Mouse (Mus musculus) neural tube, postnatal 0 days (tissue): ENCODE measurements around the gene Syce2. TPM values are rescaled to one million over a fixed set of nuclear protein-coding genes. Genes with fewer than 3 reads are reported as not detected.

Source experiments
- microRNA-seq: library from miRNA; unstranded; fragments of <30 nt; microRNA quantifications from one replicate; pipeline ENCODE4, GENCODE M21; 2016
- polyA plus RNA-seq: library from polyadenylated mRNA; unstranded; fragments of >200 nt; fragmentation: Nextera tagmentation; extraction: Ambion mirVana; gene quantifications from 2 replicates; pipeline ENCODE4 v1.2.1, GENCODE M21; 2015

Syce2 gene
- polyA plus RNA-seq, result 57.4 and 59.5 TPM in 2 replicates

DNA sequence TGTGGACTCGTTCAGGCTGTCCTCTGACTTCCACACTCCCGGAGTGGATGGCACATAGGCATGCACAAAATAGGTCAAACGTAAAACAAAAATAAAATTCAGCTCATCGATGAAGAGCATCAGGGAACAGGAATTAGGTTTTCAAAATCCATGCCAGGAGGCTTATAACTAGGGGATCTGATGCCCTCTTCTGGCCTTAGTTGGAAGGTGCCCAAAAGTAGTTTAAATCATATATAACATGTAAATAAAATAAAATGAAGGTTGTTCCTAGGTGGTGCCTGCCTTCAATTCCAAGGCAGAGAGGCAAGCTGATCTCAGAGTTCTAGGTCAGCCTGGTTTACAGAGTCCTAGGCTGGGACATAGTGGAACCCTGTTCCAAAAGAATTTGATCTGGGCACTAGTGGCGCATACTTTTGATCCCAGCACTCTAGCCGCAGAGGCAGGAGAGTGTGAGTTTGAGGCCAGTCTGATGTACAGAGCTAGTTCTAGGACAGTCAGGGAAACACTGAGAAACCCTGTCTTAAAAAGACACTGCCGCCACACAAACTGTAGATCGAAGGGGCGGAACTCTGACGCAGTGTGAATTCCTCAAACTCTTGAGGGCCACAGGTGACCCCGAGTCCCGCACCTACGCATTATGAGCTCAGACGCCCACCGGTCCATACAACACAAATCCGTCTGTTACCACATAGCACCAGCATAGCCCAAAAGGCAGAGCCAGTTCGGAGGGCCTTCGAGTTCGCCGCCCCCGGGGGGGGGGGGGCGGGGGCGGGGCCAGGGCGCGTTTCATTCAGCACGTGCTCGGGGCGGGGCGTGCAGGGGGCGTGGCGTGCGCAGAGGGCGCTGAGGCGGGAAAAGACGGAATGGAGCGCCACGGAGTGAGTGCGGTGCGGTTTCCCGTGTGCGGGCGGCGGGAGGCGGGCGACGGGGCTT is at the start of gene Syce2:
Syce2 (plus strand) TSS at position 736 of the 933 bp plus-strand sequence.

DNA sequence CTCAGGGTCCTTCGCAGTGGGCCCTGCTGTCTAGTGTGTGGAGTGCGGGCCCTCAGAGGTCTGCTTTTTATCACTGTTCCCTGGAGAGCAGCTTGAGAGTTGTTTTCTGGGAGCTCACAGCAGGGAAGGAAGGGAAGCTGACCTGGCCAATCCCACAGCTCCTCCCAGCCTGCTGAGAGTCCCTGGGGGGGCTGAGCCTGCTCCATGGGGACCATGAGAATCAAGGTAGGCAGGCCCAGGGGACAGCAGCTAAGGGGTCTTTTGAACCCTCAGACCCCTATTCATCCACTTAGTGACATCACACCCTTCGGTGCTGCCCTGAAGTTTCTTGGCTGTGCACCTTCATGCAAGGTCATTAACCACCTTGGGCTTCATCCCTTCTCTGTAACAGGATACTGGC is 49.2 kb upstream of the Syce2 start, which contains the start of gene Dand5:
Dand5 (minus strand) TSS at position 101 of the 400 bp plus-strand sequence.

DNA sequence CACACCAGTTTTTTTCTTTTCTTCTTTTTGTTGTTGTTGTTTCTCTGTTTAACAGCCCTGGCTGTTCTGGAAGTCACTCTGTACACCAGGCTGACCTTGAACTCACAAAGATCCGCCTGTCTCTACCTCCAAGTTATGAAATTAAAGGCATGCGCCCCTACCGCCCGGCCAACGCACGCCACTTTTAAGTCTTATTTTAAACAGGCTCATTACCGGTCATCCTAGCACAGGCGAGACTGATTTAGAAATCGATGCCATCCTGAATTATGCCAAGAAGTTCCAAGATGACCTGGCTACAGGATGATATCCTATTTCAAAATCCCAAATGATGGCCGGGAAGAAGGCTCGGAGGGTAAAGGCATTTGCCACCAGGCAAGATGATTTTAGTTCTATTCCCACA is 40.4 kb upstream of the Syce2 start, which contains the start of gene Gadd45gip1:
Gadd45gip1 (plus strand) TSS at position 33 of the 400 bp plus-strand sequence.

DNA sequence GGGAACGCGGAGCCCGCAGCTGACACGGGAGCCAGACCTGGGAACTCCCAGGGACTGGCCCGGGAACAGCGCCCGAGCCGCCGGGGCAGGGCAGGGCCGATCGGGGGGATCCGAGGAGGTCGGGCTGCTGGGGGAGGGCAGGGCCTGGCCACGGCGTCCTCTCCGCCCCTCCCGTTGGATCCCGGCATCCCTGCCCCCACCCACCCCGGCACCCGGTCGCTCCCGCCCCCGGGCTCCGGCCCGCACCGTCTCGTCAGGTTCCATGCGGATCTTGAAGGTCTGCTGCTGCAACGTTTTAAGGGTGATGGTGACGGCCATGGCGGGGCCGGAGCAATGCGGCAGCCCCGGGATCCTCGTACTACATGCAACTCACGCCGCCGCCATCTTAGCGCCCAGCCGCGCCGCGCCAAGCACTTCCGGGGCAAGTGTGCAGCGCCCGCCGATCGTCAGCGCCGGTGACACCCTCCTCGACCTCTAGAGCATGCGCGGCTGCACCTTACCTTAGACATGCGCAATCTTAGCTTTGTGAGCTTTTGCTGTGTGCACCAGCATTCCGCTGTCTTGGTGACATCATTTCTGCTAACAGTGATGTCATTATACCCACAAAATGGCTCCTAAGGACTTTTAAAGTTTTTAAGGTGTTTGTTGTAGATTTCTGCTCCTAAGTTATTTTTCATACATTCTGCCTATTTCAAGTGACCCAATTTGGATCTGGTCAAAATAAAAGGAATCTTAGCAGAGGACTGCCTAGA is 31.5 kb upstream of the Syce2 start, which contains the start of gene Rad23a:
Rad23a (minus strand) TSS at position 418 of the 752 bp plus-strand sequence.

DNA sequence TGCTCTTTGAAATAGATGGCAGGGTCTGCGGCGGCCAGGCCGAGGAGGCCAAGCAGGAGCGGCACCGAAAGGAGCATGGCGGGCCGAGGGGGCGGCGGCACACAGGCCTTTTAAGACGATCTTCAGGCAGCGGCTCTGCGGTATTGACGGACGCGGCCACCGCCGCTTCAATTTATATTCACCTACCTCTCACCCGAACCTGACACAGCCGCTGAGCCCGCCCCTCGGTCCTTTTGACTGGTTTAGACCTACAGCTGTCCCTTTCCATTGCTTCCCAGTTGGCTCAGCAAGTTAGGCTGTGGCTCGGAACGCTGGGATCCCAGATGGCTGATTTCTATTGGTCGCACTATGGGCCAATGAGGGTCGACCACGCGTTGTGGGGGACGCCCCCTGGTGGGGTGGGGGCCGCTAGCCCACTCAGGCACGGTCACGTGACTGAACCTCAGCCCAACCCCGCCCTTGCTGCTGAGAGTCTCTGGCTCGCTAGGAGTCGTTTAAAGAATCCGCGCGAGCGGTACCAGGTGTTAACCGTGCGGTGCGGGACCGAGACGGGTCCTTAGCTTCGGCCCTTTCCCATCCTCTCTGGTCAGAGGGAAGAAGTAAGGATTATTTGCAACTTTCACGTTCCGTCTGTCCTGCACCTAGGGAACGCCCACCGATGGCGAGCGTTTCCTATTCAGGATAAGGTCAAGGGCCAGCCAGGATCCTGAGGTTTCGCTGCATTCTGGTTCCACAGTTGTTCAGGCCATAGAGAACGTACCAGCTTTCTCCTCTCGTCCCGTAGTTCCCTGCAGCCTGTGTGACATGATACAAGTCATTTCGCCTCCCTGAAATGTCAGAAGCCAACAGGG is 25.0 kb upstream of the Syce2 start, which contains the start of gene Calr:
Calr (minus strand) TSS at position 213 of the 851 bp plus-strand sequence.

DNA sequence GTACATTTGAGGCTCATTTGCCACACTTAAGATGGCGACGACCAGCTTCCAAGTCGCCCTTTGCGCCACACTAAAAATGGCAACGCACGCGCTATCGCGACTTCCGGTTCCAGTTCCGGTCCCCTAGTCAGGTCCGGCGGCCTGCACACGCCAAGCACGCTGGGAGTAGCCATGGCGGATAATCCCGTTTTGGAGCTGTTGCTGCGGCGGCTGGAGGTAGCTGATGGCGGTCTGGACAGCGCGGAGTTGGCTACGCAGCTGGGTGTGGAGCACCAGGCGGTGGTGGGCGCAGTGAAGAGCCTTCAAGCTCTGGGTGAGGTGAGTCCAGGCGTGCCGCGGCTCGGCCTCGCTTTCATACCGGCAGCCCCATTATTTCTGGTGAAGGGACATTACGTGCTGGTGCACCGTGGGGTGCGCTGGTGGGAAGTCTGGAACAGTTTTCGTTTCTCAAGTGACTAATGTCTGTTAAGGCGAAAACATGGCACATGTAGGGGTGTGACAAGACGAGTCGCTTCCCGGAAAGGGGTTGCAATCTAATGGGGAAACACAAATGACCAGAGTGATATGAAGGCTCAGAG is 15.0 kb upstream of the Syce2 start, which contains the start of gene Farsa:
Farsa (plus strand) TSS at position 126 of the 578 bp plus-strand sequence.

DNA sequence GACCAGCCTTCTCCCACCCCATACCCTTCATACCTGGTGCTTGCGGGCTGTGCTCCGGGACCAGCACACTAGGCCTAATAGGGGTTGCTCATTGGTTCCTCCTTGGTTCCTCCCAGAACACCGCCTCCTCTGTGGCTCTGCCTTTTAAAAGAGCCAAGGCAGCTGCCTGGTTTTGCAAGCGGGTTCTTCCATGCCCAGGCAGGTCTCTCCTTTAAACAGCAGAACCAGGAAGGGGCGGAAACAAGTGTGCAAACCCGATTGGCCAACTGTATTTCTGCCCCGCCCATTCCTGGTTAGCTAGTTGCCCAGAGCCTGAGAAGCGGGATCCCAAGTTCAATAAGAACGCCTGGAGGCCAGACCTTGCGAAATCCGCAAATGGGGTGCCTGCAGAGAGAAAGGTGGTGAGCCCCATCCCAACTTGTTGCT is 21.8 kb downstream of the Syce2 start, which contains the start of gene Gcdh:
Gcdh (minus strand) TSS at position 213 of the 426 bp plus-strand sequence.

DNA sequence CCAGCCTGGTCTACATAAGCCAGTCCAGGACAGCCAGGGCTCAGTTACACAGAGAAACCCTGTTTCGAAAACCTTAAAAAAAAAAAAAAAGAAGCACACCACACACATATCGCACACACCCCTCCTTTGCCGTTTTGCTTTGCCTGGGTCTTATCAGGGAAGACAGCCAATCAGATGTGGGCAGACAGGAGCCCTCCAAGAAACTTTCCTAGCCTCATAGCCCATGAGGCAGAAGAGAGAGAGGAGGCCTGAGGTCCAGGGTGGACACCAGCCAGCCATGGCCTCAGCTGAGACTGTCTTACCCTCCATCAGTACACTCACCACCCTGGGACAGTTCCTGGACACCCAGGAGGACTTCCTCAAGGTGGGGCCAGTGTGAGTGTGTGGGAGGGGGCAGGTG is 29.8 kb downstream of the Syce2 start, which contains the start of gene Klf1:
Klf1 (plus strand) TSS at position 177 of the 400 bp plus-strand sequence.

DNA sequence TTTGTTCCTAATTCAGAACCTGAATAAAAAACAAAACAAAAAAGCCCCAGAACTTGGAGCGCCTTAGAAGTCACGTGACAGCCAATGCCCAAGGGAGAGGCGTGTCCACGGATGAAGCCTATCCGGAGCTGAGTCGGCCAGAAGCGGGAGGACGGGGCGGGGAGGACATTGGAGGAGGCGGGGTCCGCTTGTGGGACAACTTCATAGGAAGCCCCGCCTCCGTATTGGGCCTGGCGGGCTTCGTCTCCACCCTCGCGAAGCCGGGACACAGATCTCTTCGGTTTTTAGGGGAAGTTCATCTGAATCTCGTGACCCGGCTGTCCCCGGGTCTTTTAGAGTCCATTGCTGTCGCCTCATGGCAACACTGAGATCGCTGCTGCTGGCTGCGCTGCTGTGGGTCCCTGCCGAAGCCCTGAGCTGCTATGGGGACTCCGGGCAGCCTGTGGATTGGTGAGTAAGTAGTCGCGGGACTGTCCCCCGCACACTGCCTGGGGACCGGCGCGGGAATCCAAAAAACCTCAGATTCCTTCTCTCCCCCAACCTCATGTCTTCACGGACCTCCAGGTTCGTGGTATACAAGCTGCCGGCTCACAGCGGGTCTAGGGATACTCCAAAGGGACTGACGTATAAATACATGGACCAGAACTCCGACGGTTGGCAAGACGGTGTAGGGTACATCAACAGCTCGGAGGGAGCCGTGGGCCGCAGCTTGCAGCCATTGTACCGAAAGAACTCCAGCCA is 36.7 kb downstream of the Syce2 start, which contains the start of gene Dnase2a:
Dnase2a (plus strand) TSS at position 140 of the 741 bp plus-strand sequence.

DNA sequence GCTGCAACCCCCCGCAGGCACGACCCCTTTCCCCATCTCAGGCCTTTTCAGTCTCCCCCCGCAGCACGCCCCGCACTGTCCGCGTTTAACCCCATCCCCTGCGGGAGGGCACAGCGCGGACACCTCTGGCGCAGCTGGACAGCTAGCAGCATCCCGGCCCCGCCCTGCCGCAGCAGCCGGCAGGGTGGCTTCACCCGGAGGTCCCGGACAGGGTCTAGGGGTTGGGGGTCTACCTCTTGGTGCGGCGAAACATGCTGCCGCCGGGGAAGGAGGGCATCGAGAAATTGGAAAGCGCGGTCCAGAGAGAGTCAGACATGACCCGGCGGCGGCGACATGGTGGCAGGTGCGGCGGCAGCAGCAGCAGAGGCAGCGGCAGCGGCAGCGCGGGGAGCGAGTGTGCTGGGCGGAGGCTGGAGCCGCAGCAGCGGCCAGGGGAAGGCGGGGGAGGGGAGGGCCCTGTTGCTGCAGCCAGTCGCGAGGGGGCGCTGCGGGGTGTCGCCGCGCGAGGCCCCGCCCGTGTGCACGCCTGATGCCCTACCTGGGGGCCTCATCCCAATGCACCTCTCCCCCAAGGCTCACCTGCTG is 65.1 kb downstream of the Syce2 start, which contains the start of gene Mast1:
Mast1 (minus strand) TSS at position 398 of the 585 bp plus-strand sequence.

Small RNA genes within 50 kb of the gene (microRNA-seq; reads per million reads assigned to microRNA genes)
- gene Gm24197, result not detected
- gene Mir7069, result 2.0 reads per million

Other genes starting within 250 kb of the Syce2 start
- gene Ier2, start 209.3 kb upstream of the Syce2 start, polyA plus RNA-seq, result 20.6 and 21.8 TPM in 2 replicates
- gene Trmt1, start 185.8 kb upstream of the Syce2 start, polyA plus RNA-seq, result 66.6 and 67.6 TPM in 2 replicates
- 11.8 and 14.3 TPM in 2 replicates for gene Nacc1, start 184.2 kb upstream of the Syce2 start, polyA plus RNA-seq
- 3.7 and 4.8 TPM in 2 replicates for gene Lyl1, start 170.7 kb upstream of the Syce2 start, polyA plus RNA-seq
- 0.57 and 1.4 TPM in 2 replicates for gene G430095P16Rik, start 149.1 kb upstream of the Syce2 start, polyA plus RNA-seq
- 72.8 and 75.0 TPM in 2 replicates for gene Nfix, start 71.8 kb upstream of the Syce2 start, polyA plus RNA-seq
- gene Dand5, start 49.3 kb upstream of the Syce2 start, polyA plus RNA-seq, result 15.3 TPM in 2 replicates
- gene Gadd45gip1, start 40.6 kb upstream of the Syce2 start, polyA plus RNA-seq, result 47.5 and 50.9 TPM in 2 replicates
- 96.2 and 103 TPM in 2 replicates for gene Rad23a, start 31.4 kb upstream of the Syce2 start, polyA plus RNA-seq
- gene Calr, start 25.2 kb upstream of the Syce2 start, polyA plus RNA-seq, result 450 and 531 TPM in 2 replicates
- 81.3 and 92.5 TPM in 2 replicates for gene Farsa, start 15.1 kb upstream of the Syce2 start, polyA plus RNA-seq
- gene Gcdh, start 21.8 kb downstream of the Syce2 start, polyA plus RNA-seq, result 39.3 and 46.9 TPM in 2 replicates
- 0.32 and 0.45 TPM in 2 replicates for gene Klf1, start 29.8 kb downstream of the Syce2 start, polyA plus RNA-seq
- gene Dnase2a, start 36.4 kb downstream of the Syce2 start, polyA plus RNA-seq, result 8.1 and 8.6 TPM in 2 replicates
- 66.1 and 78.5 TPM in 2 replicates for gene Mast1, start 65.2 kb downstream of the Syce2 start, polyA plus RNA-seq
- 3.0 and 4.9 TPM in 2 replicates for gene Rtbdn, start 74.9 kb downstream of the Syce2 start, polyA plus RNA-seq
- gene Gm49661, start 97.3 kb downstream of the Syce2 start, polyA plus RNA-seq, result not detected in 2 replicates
- gene Prdx2, start 97.5 kb downstream of the Syce2 start, polyA plus RNA-seq, result 803 and 820 TPM in 2 replicates
- 52.7 and 61.5 TPM in 2 replicates for gene Rnaseh2a, start 97.7 kb downstream of the Syce2 start, polyA plus RNA-seq
- 8.8 and 9.0 TPM in 2 replicates for gene Junb, start 106.6 kb downstream of the Syce2 start, polyA plus RNA-seq
- 24.5 and 30.2 TPM in 2 replicates for gene Hook2, start 118.5 kb downstream of the Syce2 start, polyA plus RNA-seq
- 0.19 TPM in 1 of 2 replicates, not detected in the other for gene Best2, start 142.4 kb downstream of the Syce2 start, polyA plus RNA-seq
- 139 and 141 TPM in 2 replicates for gene Asna1, start 153.2 kb downstream of the Syce2 start, polyA plus RNA-seq
- 157 and 167 TPM in 2 replicates for gene Trir, start 154.7 kb downstream of the Syce2 start, polyA plus RNA-seq
- gene Tnpo2, start 164.8 kb downstream of the Syce2 start, polyA plus RNA-seq, result 45.5 and 47.6 TPM in 2 replicates
- gene Fbxw9, start 187.9 kb downstream of the Syce2 start, polyA plus RNA-seq, result 66.7 and 79.1 TPM in 2 replicates
- gene Gm5741, start 195.9 kb downstream of the Syce2 start, polyA plus RNA-seq, result not detected in 2 replicates
- 131 and 132 TPM in 2 replicates for gene Dhps, start 199.6 kb downstream of the Syce2 start, polyA plus RNA-seq
- 127 and 135 TPM in 2 replicates for gene Wdr83os, start 208.6 kb downstream of the Syce2 start, polyA plus RNA-seq
- 34.8 and 42.5 TPM in 2 replicates for gene Wdr83, start 209.2 kb downstream of the Syce2 start, polyA plus RNA-seq
- 20.5 and 24.7 TPM in 2 replicates for gene Man2b1, start 211.2 kb downstream of the Syce2 start, polyA plus RNA-seq